Mouse (Mus musculus): ENCODE results near the gene Tmem40. TPM values are rescaled to one million over a fixed set of nuclear protein-coding genes. Genes with fewer than 3 reads are reported as not detected.

Tmem40 gene
- polyA plus RNA-seq, 1 experiment from 2014 or later = 14.9 TPM

GRCm38 (mm10) chr6:115791016-115791415 is 28.8 kb upstream of the Tmem40 start:
- H3K4me2 ChIP-seq = no peak overlapping the region
- H3K9me3 ChIP-seq = no peaks in the 10 kb centered on the region
- no peaks in the 10 kb centered on the region for H3K27me3 ChIP-seq (replicated peaks)
- 0 out of 2 replicates have a peak, but pooled peaks cover 4% of the 10 kb centered on the region for H3K4me1 ChIP-seq
- H3K9ac ChIP-seq = no peak overlapping the region
- no peak overlapping the region for H3K27ac ChIP-seq
- peaks cover 73% of the 10 kb centered on the region for H3K36me3 ChIP-seq
- ATAC-seq (ENCODE audit: insufficient read depth, low FRiP score, low read depth) = no peak
- no peak overlapping the region for H3K4me3 ChIP-seq (replicated peaks)
- WGBS = 85% methylated on average over 10 of the region's 10 CpGs

GRCm38 (mm10) chr6:115782781-115783180 is 20.6 kb upstream of the Tmem40 start:
- no peak for ATAC-seq (ENCODE audit: insufficient read depth, low FRiP score, low read depth)
- WGBS = 87% methylated on average over 3 of the region's 3 CpGs
- no peaks in the 10 kb centered on the region for H3K9me3 ChIP-seq
- H3K36me3 ChIP-seq = peaks cover 59% of the 10 kb centered on the region
- no peak overlapping the region for H3K9ac ChIP-seq
- H3K4me3 ChIP-seq (replicated peaks) = no peak overlapping the region
- H3K27ac ChIP-seq = no peak overlapping the region
- H3K4me1 ChIP-seq = no peaks in the 10 kb centered on the region
- no peaks in the 10 kb centered on the region for H3K27me3 ChIP-seq (replicated peaks)
- no peak overlapping the region for H3K4me2 ChIP-seq

GRCm38 (mm10) chr6:115776363-115776762 is 14.2 kb upstream of the Tmem40 start:
- Histone ChIP-seq H3K9me3 (no peaks in the 10 kb centered on the region), H3K4me2 (peak overlapping the region; percentile 88), H3K9ac (0 out of 2 replicates have a peak overlapping the region, but pooled peaks have one; percentile 4), H3K4me3 (replicated peaks) (peak overlapping the region; percentile 82), H3K36me3 (peaks cover 10% of the 10 kb centered on the region; the same call in 1 of the 2 replicates), H3K27ac (no peak overlapping the region), H3K27me3 (replicated peaks) (no peaks in the 10 kb centered on the region), H3K4me1 (peaks cover 14% of the 10 kb centered on the region)
- 25% methylated on average over 9 of the region's 9 CpGs for whole genome bisulfite sequencing
- ATAC-seq (ENCODE audit: insufficient read depth, low FRiP score, low read depth) = no peak

- Histone ChIP-seq H3K9me3 (no peaks in the 10 kb centered on the region), H3K4me1 (peaks cover 14% of the 10 kb centered on the region), H3K4me2 (peak overlapping the region; percentile 88), H3K36me3 (peaks cover 8% of the 10 kb centered on the region; the same call in 1 of the 2 replicates), H3K27me3 (replicated peaks) (no peaks in the 10 kb centered on the region), H3K9ac (peak overlapping the region; percentile 61; the same call in 1 of the 2 replicates), H3K4me3 (replicated peaks) (peak overlapping the region; percentile 82), H3K27ac (peak overlapping the region; percentile 84; the same call in 1 of the 2 replicates)
- WGBS = 34% methylated on average over 3 of the region's 3 CpGs
- ATAC-seq (ENCODE audit: insufficient read depth, low FRiP score, low read depth) = no peak
These were observed 13.6 kb upstream of the Tmem40 start for GRCm38 (mm10) chr6:115775838-115776237.

GRCm38 (mm10) chr6:115774501-115774921 is 12.3 kb upstream of the Tmem40 start, which contains the start of gene Cand2:
Cand2 (plus strand) TSS chr6:115774538.
- peak within 1 kb of the TSS; percentile 82 for H3K4me3 ChIP-seq (replicated peaks)
- no peaks in the 10 kb centered on the region for H3K9me3 ChIP-seq
- ATAC-seq (ENCODE audit: insufficient read depth, low FRiP score, low read depth) = peak; percentile 77
- peak within 1 kb of the TSS; percentile 88 for H3K4me2 ChIP-seq
- peak within 1 kb of the TSS; percentile 61 for H3K9ac ChIP-seq
- H3K27ac ChIP-seq = peak within 1 kb of the TSS; percentile 84
- peaks cover 14% of the 10 kb centered on the region for H3K4me1 ChIP-seq
- whole genome bisulfite sequencing = 2% methylated on average over 28 of the region's 28 CpGs
- H3K27me3 ChIP-seq (replicated peaks) = no peaks in the 10 kb centered on the region
- no peaks in the 10 kb centered on the region for H3K36me3 ChIP-seq

GRCm38 (mm10) chr6:115773966-115774413 is 11.8 kb upstream of the Tmem40 start:
- Histone ChIP-seq H3K27ac (peak overlapping the region; percentile 73), H3K4me3 (replicated peaks) (peak overlapping the region; percentile 82), H3K9me3 (no peaks in the 10 kb centered on the region), H3K36me3 (no peaks in the 10 kb centered on the region), H3K4me2 (peak overlapping the region; percentile 88), H3K27me3 (replicated peaks) (no peaks in the 10 kb centered on the region), H3K4me1 (peaks cover 14% of the 10 kb centered on the region), H3K9ac (peak overlapping the region; percentile 22; the same call in 1 of the 2 replicates)
- WGBS = under 1% methylated on average over 14 of the region's 14 CpGs
- ATAC-seq (ENCODE audit: insufficient read depth, low FRiP score, low read depth) = peak; percentile 57; the same call in 1 of the 2 replicates

GRCm38 (mm10) chr6:115772604-115773003 is 10.4 kb upstream of the Tmem40 start:
- Histone ChIP-seq H3K36me3 (no peaks in the 10 kb centered on the region), H3K27me3 (replicated peaks) (no peaks in the 10 kb centered on the region), H3K9me3 (no peaks in the 10 kb centered on the region), H3K9ac (no peak overlapping the region), H3K4me2 (no peak overlapping the region), H3K4me3 (replicated peaks) (no peak overlapping the region), H3K27ac (no peak overlapping the region), H3K4me1 (peaks cover 14% of the 10 kb centered on the region)
- WGBS = 87% methylated on average over 1 of the region's 1 CpGs
- no peak for ATAC-seq (ENCODE audit: insufficient read depth, low FRiP score, low read depth)

- Histone ChIP-seq H3K27me3 (replicated peaks) (no peaks in the 10 kb centered on the region), H3K36me3 (no peaks in the 10 kb centered on the region), H3K4me1 (peaks cover 14% of the 10 kb centered on the region), H3K9ac (no peak overlapping the region), H3K27ac (no peak overlapping the region), H3K9me3 (no peaks in the 10 kb centered on the region), H3K4me3 (replicated peaks) (no peak overlapping the region), H3K4me2 (no peak overlapping the region)
- ATAC-seq (ENCODE audit: insufficient read depth, low FRiP score, low read depth) = no peak
- 79% methylated on average over 6 of the region's 6 CpGs for WGBS
These were observed 10.0 kb upstream of the Tmem40 start for GRCm38 (mm10) chr6:115772201-115772600.

GRCm38 (mm10) chr6:115770852-115771251 is 8.6 kb upstream of the Tmem40 start:
- WGBS = 64% methylated on average over 4 of the region's 4 CpGs
- no peak for ATAC-seq (ENCODE audit: insufficient read depth, low FRiP score, low read depth)
- H3K4me2 ChIP-seq = no peak overlapping the region

GRCm38 (mm10) chr6:115770059-115770670 is 8.0 kb upstream of the Tmem40 start:
- ATAC-seq (ENCODE audit: insufficient read depth, low FRiP score, low read depth) = no peak
- WGBS = 83% methylated on average over 20 of the region's 20 CpGs

More at GRCm38 (mm10) chr6:115770852-115771251, 8.6 kb upstream of the Tmem40 start:
- Histone ChIP-seq H3K4me3 (replicated peaks) (no peak overlapping the region), H3K4me1 (peaks cover 7% of the 10 kb centered on the region), H3K36me3 (no peaks in the 10 kb centered on the region), H3K9me3 (no peaks in the 10 kb centered on the region), H3K27ac (no peak overlapping the region), H3K9ac (no peak overlapping the region), H3K27me3 (replicated peaks) (no peaks in the 10 kb centered on the region)

GRCm38 (mm10) chr6:115768207-115768606 is 6.0 kb upstream of the Tmem40 start:
- H3K27me3 ChIP-seq (replicated peaks) = no peaks in the 10 kb centered on the region
- WGBS = 61% methylated on average over 4 of the region's 4 CpGs
- no peak overlapping the region for H3K4me2 ChIP-seq
- H3K27ac ChIP-seq = 0 out of 2 replicates have a peak overlapping the region, but pooled peaks have one; percentile 10
- no peak overlapping the region for H3K4me3 ChIP-seq (replicated peaks)
- no peak for ATAC-seq (ENCODE audit: insufficient read depth, low FRiP score, low read depth)
- H3K9me3 ChIP-seq = no peaks in the 10 kb centered on the region
- H3K36me3 ChIP-seq = no peaks in the 10 kb centered on the region
- H3K9ac ChIP-seq = no peak overlapping the region
- H3K4me1 ChIP-seq = peaks cover 7% of the 10 kb centered on the region

More at GRCm38 (mm10) chr6:115770059-115770670, 8.0 kb upstream of the Tmem40 start:
- no peak overlapping the region for H3K27ac ChIP-seq
- no peaks in the 10 kb centered on the region for H3K27me3 ChIP-seq (replicated peaks)
- no peak overlapping the region for H3K4me3 ChIP-seq (replicated peaks)
- no peak overlapping the region for H3K9ac ChIP-seq
- H3K9me3 ChIP-seq = no peaks in the 10 kb centered on the region
- H3K4me2 ChIP-seq = no peak overlapping the region
- no peaks in the 10 kb centered on the region for H3K36me3 ChIP-seq
- H3K4me1 ChIP-seq = 0 out of 2 replicates have a peak, but pooled peaks cover 1% of the 10 kb centered on the region

- H3K27ac ChIP-seq = no peak overlapping the region
- 49% methylated on average over 9 of the region's 9 CpGs for WGBS
- H3K4me1 ChIP-seq = peaks cover 11% of the 10 kb centered on the region
- no peak overlapping the region for H3K9ac ChIP-seq
- no peaks in the 10 kb centered on the region for H3K27me3 ChIP-seq (replicated peaks)
- H3K4me3 ChIP-seq (replicated peaks) = no peak overlapping the region
- ATAC-seq (ENCODE audit: insufficient read depth, low FRiP score, low read depth) = no peak
- H3K4me2 ChIP-seq = no peak overlapping the region
- H3K36me3 ChIP-seq = no peaks in the 10 kb centered on the region
- H3K9me3 ChIP-seq = no peaks in the 10 kb centered on the region
These were observed 5.1 kb upstream of the Tmem40 start for GRCm38 (mm10) chr6:115767357-115767756.
